Mouse (Mus musculus) G1E-ER4 (cell line): ENCODE measurements around the gene Wt1. TPM values are rescaled to one million over a fixed set of nuclear protein-coding genes. Genes with fewer than 3 reads are reported as not detected.

Experiments
- GATA1 ChIP-seq: IDR thresholded peaks from one replicate; pipeline ENCODE4 v1.8.0; 2012; ENCODE audit warnings: low read length, inconsistent platforms
- polyA plus RNA-seq: library from polyadenylated mRNA; stranded (reverse); fragments of >175 nt; gene quantifications from 2 replicates; pipeline ENCODE4 v1.2.3, GENCODE M21; 2012

The Wt1 gene
- polyA plus RNA-seq, 1 experiment, result not detected

DNA sequence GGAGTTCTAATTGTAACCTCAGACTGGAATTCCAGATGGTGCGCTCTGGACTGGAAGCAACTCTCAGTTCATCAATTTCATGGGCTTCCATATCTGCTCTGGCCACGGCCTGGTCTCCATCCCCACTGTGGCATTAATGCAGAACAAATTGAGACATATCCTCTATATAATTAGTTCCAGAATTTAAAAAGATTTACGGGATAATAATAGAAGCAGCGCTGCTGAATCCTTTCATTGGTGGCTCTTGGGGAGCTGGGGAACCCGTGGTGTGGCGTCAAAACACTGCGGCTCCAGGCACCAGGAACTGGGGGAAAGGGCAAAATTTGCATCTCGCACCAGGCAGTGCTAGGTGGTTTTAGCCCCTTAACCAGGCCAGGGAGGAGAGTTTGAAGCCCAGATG lies 4.1 kb upstream of the Wt1 start:
- TF ChIP-seq GATA1, result no peak

- TF ChIP-seq GATA1, result no peak
Observed at GRCm38 (mm10) chr2:105122886-105123285, 3.4 kb upstream of the Wt1 start.

- no peak for TF ChIP-seq GATA1
Observed at GRCm38 (mm10) chr2:105123431-105123830, 2.9 kb upstream of the Wt1 start.

- TF ChIP-seq GATA1, result no peak
Observed at GRCm38 (mm10) chr2:105123881-105124280, 2.4 kb upstream of the Wt1 start.

DNA sequence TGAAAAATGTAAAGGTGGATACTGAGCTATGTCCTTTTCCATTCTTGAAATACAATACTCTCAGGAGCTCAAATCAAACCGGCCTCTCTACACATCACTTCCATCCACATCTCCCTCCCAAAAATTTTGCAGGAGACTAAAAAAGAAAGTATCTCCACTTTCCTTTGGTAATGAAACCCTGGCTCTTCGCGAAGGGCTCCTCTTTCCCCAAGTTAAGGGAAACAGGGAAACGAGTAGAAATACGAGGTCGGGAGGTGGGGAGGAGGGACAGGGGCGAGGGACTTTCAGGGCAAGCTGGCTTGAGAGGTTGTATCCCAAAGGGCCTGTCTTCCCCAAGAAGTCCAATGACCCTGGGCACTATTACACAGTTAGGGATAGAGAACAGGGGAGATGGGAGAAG lies 1.9 kb upstream of the Wt1 start:
- no peak for TF ChIP-seq GATA1

- no peak for TF ChIP-seq GATA1
Observed at GRCm38 (mm10) chr2:105125205-105125604, 1.1 kb upstream of the Wt1 start.

GRCm38 (mm10) chr2:105125641-105126040 lies 688 bp upstream of the Wt1 start:
- no peak for TF ChIP-seq GATA1

DNA sequence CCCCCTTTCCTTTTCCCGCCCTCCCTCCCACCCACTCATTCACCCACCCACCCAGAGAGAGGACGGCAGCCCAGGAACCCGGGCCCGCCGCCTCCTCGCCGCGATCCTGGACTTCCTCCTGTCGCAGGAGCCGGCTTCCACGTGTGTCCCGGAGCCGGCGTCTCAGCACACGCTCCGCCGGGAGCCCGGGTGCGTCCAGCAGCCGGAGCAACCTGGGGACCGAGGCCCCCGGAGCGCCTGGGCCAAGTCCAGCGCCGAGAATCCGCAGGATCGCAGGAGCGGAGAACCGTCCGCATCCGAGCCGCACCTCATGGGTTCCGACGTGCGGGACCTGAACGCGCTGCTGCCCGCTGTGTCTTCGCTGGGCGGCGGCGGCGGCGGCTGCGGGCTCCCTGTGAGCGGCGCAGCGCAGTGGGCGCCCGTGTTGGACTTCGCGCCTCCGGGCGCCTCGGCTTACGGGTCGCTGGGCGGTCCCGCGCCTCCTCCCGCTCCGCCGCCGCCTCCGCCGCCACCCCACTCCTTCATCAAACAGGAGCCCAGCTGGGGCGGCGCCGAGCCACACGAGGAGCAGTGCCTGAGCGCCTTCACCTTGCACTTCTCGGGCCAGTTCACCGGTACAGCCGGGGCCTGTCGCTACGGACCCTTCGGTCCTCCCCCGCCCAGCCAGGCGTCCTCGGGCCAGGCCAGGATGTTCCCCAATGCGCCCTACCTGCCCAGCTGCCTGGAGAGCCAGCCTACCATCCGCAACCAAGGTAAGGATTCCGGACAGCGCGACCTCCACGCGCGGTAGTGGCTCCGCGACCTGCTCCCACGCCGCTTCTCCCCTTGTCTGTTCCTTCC lies 582 bp downstream of the Wt1 start:
- no peak for TF ChIP-seq GATA1

GRCm38 (mm10) chr2:105127531-105128480 lies 1.5 kb downstream of the Wt1 start:
- no peak for TF ChIP-seq GATA1

GRCm38 (mm10) chr2:105128564-105128963 lies 2.2 kb downstream of the Wt1 start:
- no peak for TF ChIP-seq GATA1

- no peak for TF ChIP-seq GATA1
Observed at GRCm38 (mm10) chr2:105130351-105131060, 4.2 kb downstream of the Wt1 start.

DNA sequence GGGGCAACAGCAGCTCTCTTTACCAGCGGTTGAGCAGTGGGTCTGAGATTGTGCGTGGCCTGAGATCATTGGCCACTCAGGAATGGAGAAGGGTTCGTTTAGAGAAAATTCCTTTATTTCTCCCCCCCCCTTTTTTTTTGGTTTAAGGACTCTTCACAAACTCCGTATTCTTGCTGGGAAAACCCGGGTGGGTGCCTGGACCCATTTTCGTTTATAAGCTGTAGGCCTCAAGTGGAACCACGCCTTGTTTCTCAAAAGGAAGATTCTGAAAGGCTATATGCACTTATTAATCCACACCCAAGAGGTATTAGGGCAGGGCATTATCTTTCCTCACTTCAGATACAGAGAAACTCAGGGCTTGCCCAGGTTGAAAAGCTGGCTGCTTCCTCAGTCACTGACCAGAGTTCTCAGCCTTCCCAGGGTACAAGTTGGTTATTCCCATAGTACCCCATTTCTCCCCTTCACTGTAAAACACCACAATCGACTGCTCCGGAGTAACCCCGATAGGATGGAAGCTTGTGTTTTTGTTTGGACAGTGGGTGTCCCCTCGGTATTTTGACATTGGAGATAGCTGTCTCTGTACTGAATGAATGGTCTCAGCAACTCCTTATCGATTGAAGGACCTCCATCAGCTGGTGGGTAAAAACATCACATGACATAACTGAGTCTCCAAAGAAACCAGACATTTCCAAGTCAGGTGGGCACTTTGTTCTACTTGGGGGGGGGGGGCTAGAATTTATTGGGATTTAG lies 4.9 kb downstream of the Wt1 start:
- TF ChIP-seq GATA1, result no peak

DNA sequence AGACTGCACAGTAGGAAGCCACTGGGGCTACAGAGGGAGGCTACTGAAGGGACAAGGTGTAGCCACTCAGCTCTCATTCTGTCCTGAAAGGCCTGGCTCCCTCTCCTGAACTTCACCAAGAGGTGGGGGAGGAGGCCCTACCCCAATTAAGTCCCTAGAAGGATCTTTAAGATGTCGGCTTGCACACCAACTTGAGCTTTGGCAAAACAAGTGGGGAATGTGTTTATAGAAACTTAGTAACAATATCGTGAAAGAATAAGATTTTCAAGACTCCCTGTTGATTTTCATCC lies 5.4 kb downstream of the Wt1 start:
- no peak for TF ChIP-seq GATA1

- no peak for TF ChIP-seq GATA1
Observed at GRCm38 (mm10) chr2:105132300-105132699, 6.0 kb downstream of the Wt1 start.
